Mouse (Mus musculus) liver, embryonic 16.5 days (tissue): ENCODE results near the gene Smarca2. TPM values are rescaled to one million over a fixed set of nuclear protein-coding genes. Genes with fewer than 3 reads are reported as not detected.

Experiments
- ATAC-seq: fragments of 200-750 bp; cut with Nextera tagmentation; 2 replicates; pipeline ENCODE4 v1.8.0; 2017; ENCODE audit warnings: low read depth, mild to moderate bottlenecking, moderate number of reproducible peaks, moderate library complexity
- H3K27ac ChIP-seq: fragments of 300-500 bp; sonication (generic); 2 replicates; pipeline ENCODE4 v1.5.1; 2014; ENCODE audit warnings: mild to moderate bottlenecking, low read length
- H3K27me3 ChIP-seq: fragments of 300-500 bp; sonication (generic); 2 replicates; pipeline ENCODE4 v1.6.1; 2014; ENCODE audit warnings: low read depth, low read length, mixed read lengths; ENCODE audit not compliant: control insufficient read depth, insufficient read depth
- H3K36me3 ChIP-seq: fragments of 300-500 bp; sonication (generic); 2 replicates; pipeline ENCODE4 v1.6.1; 2014; ENCODE audit warnings: mild to moderate bottlenecking; ENCODE audit not compliant: control insufficient read depth, insufficient read depth
- H3K4me1 ChIP-seq: fragments of 300-500 bp; sonication (generic); 2 replicates; pipeline ENCODE4 v1.6.1; 2014; ENCODE audit warnings: low read depth, low read length, mixed read lengths; ENCODE audit not compliant: control insufficient read depth
- H3K4me2 ChIP-seq: fragments of 300-500 bp; sonication (generic); 2 replicates; pipeline ENCODE4 v1.6.1; 2014; ENCODE audit warnings: low read depth, low read length, mixed read lengths
- H3K4me3 ChIP-seq: fragments of 300-500 bp; sonication (generic); 2 replicates; pipeline ENCODE4 v1.5.1; 2014; ENCODE audit warnings: low read depth, mild to moderate bottlenecking, low read length
- H3K9ac ChIP-seq: fragments of 300-500 bp; sonication (generic); 2 replicates; pipeline ENCODE4 v1.6.1; 2014; ENCODE audit warnings: low read depth, low read length
- H3K9me3 ChIP-seq: fragments of 300-500 bp; sonication (generic); replicated peaks from 2 replicates; pipeline ENCODE4 v1.6.1; 2016; ENCODE audit warnings: low read length; ENCODE audit not compliant: control insufficient read depth
- WGBS: fragments of 180-500 bp; shearing (Covaris S2); extraction: QIAGEN DNeasy Blood & Tissue Kit; methylation state at CpG from one replicate; pipeline ENCODE4 v1.1.7; 2014; ENCODE audit not compliant: insufficient replicate concordance; 5-methylcytosine and 5-hydroxymethylcytosine counted together
- polyA plus RNA-seq: library from polyadenylated mRNA; unstranded; fragments of >200 nt; fragmentation: Nextera tagmentation; extraction: Ambion mirVana; gene quantifications from 2 replicates; pipeline ENCODE4 v1.2.1, GENCODE M21; 2015

The Smarca2 gene
- polyA plus RNA-seq, 1 experiment from 2014 or later, result 5.4 TPM

- no peaks in the 10 kb centered on the region for H3K9me3 ChIP-seq
- H3K4me3 ChIP-seq, result no peak overlapping the region
- no peaks in the 10 kb centered on the region for H3K27me3 ChIP-seq
- no peak for ATAC-seq
- no peak overlapping the region for H3K9ac ChIP-seq
- 74% methylated on average over 15 of the region's 15 CpGs for WGBS
- H3K4me2 ChIP-seq, result no peak overlapping the region
- no peaks in the 10 kb centered on the region; the same call in none of the 2 replicates for H3K4me1 ChIP-seq
- no peak overlapping the region for H3K27ac ChIP-seq
- H3K36me3 ChIP-seq, result no peaks in the 10 kb centered on the region
These were observed 147.8 kb downstream of the Smarca2 start for GRCm38 (mm10) chr19:26752611-26753163.

- WGBS, result 56% methylated on average over 7 of the region's 7 CpGs
- Histone ChIP-seq H3K4me2 (no peak overlapping the region), H3K9ac (no peak overlapping the region), H3K4me3 (no peak overlapping the region), H3K27ac (no peak overlapping the region), H3K36me3 (no peaks in the 10 kb centered on the region), H3K27me3 (no peaks in the 10 kb centered on the region), H3K9me3 (no peaks in the 10 kb centered on the region), H3K4me1 (no peaks in the 10 kb centered on the region; the same call in none of the 2 replicates)
- ATAC-seq, result no peak
These were observed 148.5 kb downstream of the Smarca2 start for GRCm38 (mm10) chr19:26753266-26753872.

GRCm38 (mm10) chr19:26754016-26754794 is 149.4 kb downstream of the Smarca2 start:
- H3K4me1 ChIP-seq, result no peaks in the 10 kb centered on the region; the same call in none of the 2 replicates
- H3K27me3 ChIP-seq, result no peaks in the 10 kb centered on the region
- H3K27ac ChIP-seq, result no peak overlapping the region
- peak; percentile 55 for ATAC-seq
- WGBS, result 57% methylated on average over 10 of the region's 10 CpGs
- no peaks in the 10 kb centered on the region for H3K36me3 ChIP-seq
- H3K4me3 ChIP-seq, result no peak overlapping the region
- H3K9ac ChIP-seq, result no peak overlapping the region
- 0 out of 2 replicates have a peak overlapping the region, but pooled peaks have one; percentile 15 for H3K4me2 ChIP-seq
- H3K9me3 ChIP-seq, result no peaks in the 10 kb centered on the region

GRCm38 (mm10) chr19:26755991-26756390 is 151.1 kb downstream of the Smarca2 start:
- Histone ChIP-seq H3K4me3 (no peak overlapping the region), H3K9ac (no peak overlapping the region), H3K27ac (no peak overlapping the region), H3K27me3 (no peaks in the 10 kb centered on the region), H3K36me3 (no peaks in the 10 kb centered on the region), H3K9me3 (no peaks in the 10 kb centered on the region), H3K4me2 (no peak overlapping the region), H3K4me1 (no peaks in the 10 kb centered on the region; the same call in none of the 2 replicates)
- WGBS, result 67% methylated on average over 6 of the region's 6 CpGs
- ATAC-seq, result peak; percentile 59

GRCm38 (mm10) chr19:26756399-26756798 is 151.5 kb downstream of the Smarca2 start:
- Histone ChIP-seq H3K9me3 (no peaks in the 10 kb centered on the region), H3K36me3 (no peaks in the 10 kb centered on the region), H3K4me2 (no peak overlapping the region), H3K27me3 (no peaks in the 10 kb centered on the region), H3K4me3 (no peak overlapping the region), H3K9ac (no peak overlapping the region), H3K4me1 (no peaks in the 10 kb centered on the region; the same call in none of the 2 replicates), H3K27ac (no peak overlapping the region)
- no peak for ATAC-seq
- WGBS, result 65% methylated on average over 8 of the region's 8 CpGs

- no peak overlapping the region for H3K27ac ChIP-seq
- no peak overlapping the region for H3K4me2 ChIP-seq
- 71% methylated on average over 8 of the region's 8 CpGs for WGBS
- H3K4me3 ChIP-seq, result no peak overlapping the region
- ATAC-seq, result no peak
- no peaks in the 10 kb centered on the region for H3K36me3 ChIP-seq
- no peak overlapping the region for H3K9ac ChIP-seq
- no peaks in the 10 kb centered on the region; the same call in none of the 2 replicates for H3K4me1 ChIP-seq
- no peaks in the 10 kb centered on the region for H3K9me3 ChIP-seq
- no peaks in the 10 kb centered on the region for H3K27me3 ChIP-seq
These were observed 153.3 kb downstream of the Smarca2 start for GRCm38 (mm10) chr19:26758156-26758555.

- Histone ChIP-seq H3K9ac (no peak overlapping the region), H3K36me3 (no peaks in the 10 kb centered on the region), H3K9me3 (no peaks in the 10 kb centered on the region), H3K27me3 (no peaks in the 10 kb centered on the region), H3K27ac (no peak overlapping the region), H3K4me2 (no peak overlapping the region), H3K4me3 (no peak overlapping the region), H3K4me1 (no peaks in the 10 kb centered on the region; the same call in none of the 2 replicates)
- 49% methylated on average over 7 of the region's 7 CpGs for WGBS
- no peak for ATAC-seq
These were observed 153.8 kb downstream of the Smarca2 start for GRCm38 (mm10) chr19:26758620-26759019.

- 61% methylated on average over 13 of the region's 13 CpGs for WGBS
- Histone ChIP-seq H3K27ac (no peak overlapping the region), H3K9me3 (no peaks in the 10 kb centered on the region), H3K9ac (no peak overlapping the region), H3K4me3 (no peak overlapping the region), H3K4me1 (no peaks in the 10 kb centered on the region; the same call in 1 of the 2 replicates), H3K4me2 (no peak overlapping the region), H3K27me3 (no peaks in the 10 kb centered on the region), H3K36me3 (no peaks in the 10 kb centered on the region)
- ATAC-seq, result no peak
These were observed 154.4 kb downstream of the Smarca2 start for GRCm38 (mm10) chr19:26759295-26759694.

- no peaks in the 10 kb centered on the region for H3K27me3 ChIP-seq
- no peak for ATAC-seq
- H3K9ac ChIP-seq, result no peak overlapping the region
- H3K27ac ChIP-seq, result no peak overlapping the region
- H3K4me2 ChIP-seq, result no peak overlapping the region
- H3K36me3 ChIP-seq, result no peaks in the 10 kb centered on the region
- H3K9me3 ChIP-seq, result no peaks in the 10 kb centered on the region
- no peaks in the 10 kb centered on the region for H3K4me1 ChIP-seq
- H3K4me3 ChIP-seq, result no peak overlapping the region
These were observed 156.4 kb downstream of the Smarca2 start for GRCm38 (mm10) chr19:26761257-26761656.
